Mouse (Mus musculus): ENCODE measurements at regions not wholly inside any gene's neighbourhood (a gene's known extent, or its start where the extent isn't known, plus 50 kb on each side); places are given as distances from the start of the nearest gene placed in this dataset.

DNA sequence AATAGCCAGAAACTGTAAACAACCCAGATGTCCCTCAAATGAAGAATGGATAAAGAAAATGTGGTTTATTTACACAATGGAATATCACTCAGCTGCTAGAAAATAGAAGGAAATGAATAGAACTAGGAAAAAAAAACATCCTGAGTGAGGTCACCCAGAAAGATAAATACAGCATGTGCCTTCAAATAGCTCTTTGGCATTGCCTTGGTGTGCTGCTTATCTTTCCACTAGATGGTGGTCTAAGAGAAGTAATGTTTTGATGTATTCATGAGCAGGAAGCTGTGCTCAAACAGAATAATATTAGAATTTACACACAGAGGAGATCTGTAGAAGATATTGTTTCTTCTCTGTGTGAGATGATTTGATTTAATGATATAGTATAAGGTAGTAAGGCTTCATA, 78.8 kb downstream of the Zfp619 start:
- H3K4me1 ChIP-seq (replicated peaks; ENCODE audit: low read depth, low read length), result no peaks in the 10 kb centered on the region
- TF ChIP-seq CTCF (conservative IDR thresholded peaks at IDR 0.05; ENCODE audit: low read length) (no peak), POU5F1 (IDR thresholded peaks at IDR 0.05; ENCODE audit: borderline replicate concordance, low read length) (no peak), NANOG (IDR thresholded peaks at IDR 0.05; ENCODE audit: borderline replicate concordance, low read length) (no peak)
- H3K36me3 ChIP-seq (ENCODE audit: insufficient read depth, low read length), result no peaks in the 10 kb centered on the region
- no peaks in the 10 kb centered on the region for H3K27me3 ChIP-seq (ENCODE audit: insufficient read depth, low read length)
- no peaks in the 10 kb centered on the region for H3K9me3 ChIP-seq (ENCODE audit: low read length)
- H3K4me3 ChIP-seq (replicated peaks; ENCODE audit: low read length), result no peak overlapping the region

DNA sequence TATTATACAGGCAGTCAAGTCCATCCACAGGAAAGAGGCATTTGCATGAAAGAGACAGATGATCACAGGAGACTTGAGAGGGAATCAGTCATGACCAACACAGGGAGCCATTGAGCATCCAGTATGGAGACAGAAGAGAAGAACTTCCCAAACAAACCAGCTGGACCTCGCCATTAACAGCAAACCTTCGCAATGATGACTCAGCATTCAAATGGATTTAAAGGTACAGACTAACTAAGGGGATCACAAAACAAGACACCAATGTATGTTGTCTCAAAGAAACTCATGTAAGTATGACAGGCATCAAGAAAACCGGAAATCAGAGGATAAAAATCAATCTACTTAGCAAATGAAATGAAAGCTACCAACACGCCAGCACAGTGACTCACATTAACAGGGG, 96.2 kb downstream of the Zfp619 start:
- Histone ChIP-seq H3K9me3 (ENCODE audit: low read length) (no peaks in the 10 kb centered on the region), H3K27me3 (ENCODE audit: insufficient read depth, low read length) (no peaks in the 10 kb centered on the region), H3K4me1 (replicated peaks; ENCODE audit: low read depth, low read length) (peaks cover 12% of the 10 kb centered on the region), H3K4me3 (replicated peaks; ENCODE audit: low read length) (no peak overlapping the region), H3K36me3 (ENCODE audit: insufficient read depth, low read length) (no peaks in the 10 kb centered on the region)
- TF ChIP-seq POU5F1 (IDR thresholded peaks at IDR 0.05; ENCODE audit: borderline replicate concordance, low read length) (no peak), NANOG (IDR thresholded peaks at IDR 0.05; ENCODE audit: borderline replicate concordance, low read length) (no peak), CTCF (conservative IDR thresholded peaks at IDR 0.05; ENCODE audit: low read length) (no peak)

DNA sequence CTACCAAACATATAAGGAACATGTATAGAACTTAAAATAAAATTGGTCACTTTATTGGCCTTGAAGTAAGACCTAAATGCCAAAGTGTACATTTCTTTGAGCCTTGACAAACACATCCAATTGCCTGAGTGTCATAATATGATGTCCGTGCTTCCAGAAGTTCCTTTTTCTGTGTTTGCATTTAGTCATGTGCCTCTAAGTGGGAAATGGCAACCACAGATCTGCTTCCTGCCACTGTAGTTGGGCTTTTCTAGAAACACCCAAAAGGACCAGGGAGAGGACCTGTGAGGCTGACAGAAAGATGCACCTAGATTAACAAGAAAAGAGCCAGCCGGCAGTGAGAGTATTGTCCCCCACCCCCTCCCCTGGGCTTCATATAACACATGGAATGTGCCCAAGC, 97.5 kb downstream of the Zfp619 start:
- no peaks in the 10 kb centered on the region for H3K27me3 ChIP-seq (ENCODE audit: insufficient read depth, low read length)
- TF ChIP-seq CTCF (conservative IDR thresholded peaks at IDR 0.05; ENCODE audit: low read length), result no peak
- TF ChIP-seq NANOG (IDR thresholded peaks at IDR 0.05; ENCODE audit: borderline replicate concordance, low read length), result no peak
- no peak for TF ChIP-seq POU5F1 (IDR thresholded peaks at IDR 0.05; ENCODE audit: borderline replicate concordance, low read length)
- peaks cover 20% of the 10 kb centered on the region for H3K4me1 ChIP-seq (replicated peaks; ENCODE audit: low read depth, low read length)
- H3K9me3 ChIP-seq (ENCODE audit: low read length), result no peaks in the 10 kb centered on the region
- H3K4me3 ChIP-seq (replicated peaks; ENCODE audit: low read length), result no peak overlapping the region
- no peaks in the 10 kb centered on the region for H3K36me3 ChIP-seq (ENCODE audit: insufficient read depth, low read length)

DNA sequence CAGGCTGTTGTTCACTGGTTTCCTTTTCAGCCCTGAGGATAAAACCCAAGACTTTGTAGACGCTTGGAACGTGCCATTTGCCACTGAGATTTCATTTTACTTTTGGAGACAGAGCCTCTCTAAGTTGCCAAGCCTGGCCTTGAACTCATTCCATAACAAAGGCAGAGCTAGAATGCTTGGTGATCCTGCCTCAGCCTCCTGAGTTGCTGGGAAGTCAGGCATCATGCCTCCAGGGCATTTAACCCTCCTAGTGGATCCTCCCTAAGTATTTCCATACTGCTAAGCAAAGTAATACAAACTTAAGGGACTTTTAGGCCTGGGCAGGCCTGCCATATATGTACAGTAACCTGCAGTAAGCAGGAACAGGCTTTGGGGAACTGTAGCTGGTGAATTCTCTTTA, 104.2 kb downstream of the Zfp619 start:
- Histone ChIP-seq H3K9me3 (ENCODE audit: low read length) (no peaks in the 10 kb centered on the region; the same call in 1 of the 2 replicates), H3K4me3 (replicated peaks; ENCODE audit: low read length) (no peak overlapping the region)
- no peak for TF ChIP-seq CTCF (conservative IDR thresholded peaks at IDR 0.05; ENCODE audit: low read length)
- TF ChIP-seq POU5F1 (IDR thresholded peaks at IDR 0.05; ENCODE audit: borderline replicate concordance, low read length), result no peak
- peak; percentile 20; the same call in 1 of the 2 replicates for TF ChIP-seq NANOG (IDR thresholded peaks at IDR 0.05; ENCODE audit: borderline replicate concordance, low read length)

DNA sequence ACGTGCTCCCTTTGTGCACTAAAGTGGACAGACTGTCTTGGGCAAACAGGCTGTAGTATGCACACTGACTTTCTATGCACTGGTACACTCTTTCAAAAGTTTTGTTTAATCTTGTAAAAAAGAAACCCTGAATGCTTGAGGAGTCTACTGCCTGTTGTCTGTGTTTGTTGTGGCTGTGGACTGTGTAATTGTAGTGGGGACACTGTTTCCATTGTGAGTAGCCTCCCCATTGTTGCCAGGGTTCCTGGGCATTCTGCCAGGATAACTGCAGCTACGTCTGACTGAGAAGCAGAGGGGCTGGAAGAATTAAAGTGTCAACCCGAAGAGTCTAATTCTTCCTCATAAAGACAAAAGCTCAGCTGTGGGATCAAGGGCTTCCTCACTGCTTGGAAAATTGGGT, 115.3 kb downstream of the Zfp619 start:
- no peaks in the 10 kb centered on the region for H3K4me1 ChIP-seq (replicated peaks; ENCODE audit: low read depth, low read length)
- H3K4me3 ChIP-seq (replicated peaks; ENCODE audit: low read length), result no peak overlapping the region
- H3K9me3 ChIP-seq (ENCODE audit: low read length), result no peaks in the 10 kb centered on the region
- TF ChIP-seq CTCF (conservative IDR thresholded peaks at IDR 0.05; ENCODE audit: low read length), result no peak
- H3K36me3 ChIP-seq (ENCODE audit: insufficient read depth, low read length), result no peaks in the 10 kb centered on the region
- no peaks in the 10 kb centered on the region for H3K27me3 ChIP-seq (ENCODE audit: insufficient read depth, low read length)

More for the DNA sequence above, 104.2 kb downstream of the Zfp619 start:
- Histone ChIP-seq H3K27me3 (ENCODE audit: insufficient read depth, low read length) (no peaks in the 10 kb centered on the region), H3K4me1 (replicated peaks; ENCODE audit: low read depth, low read length) (peaks cover 21% of the 10 kb centered on the region), H3K36me3 (ENCODE audit: insufficient read depth, low read length) (no peaks in the 10 kb centered on the region)

DNA sequence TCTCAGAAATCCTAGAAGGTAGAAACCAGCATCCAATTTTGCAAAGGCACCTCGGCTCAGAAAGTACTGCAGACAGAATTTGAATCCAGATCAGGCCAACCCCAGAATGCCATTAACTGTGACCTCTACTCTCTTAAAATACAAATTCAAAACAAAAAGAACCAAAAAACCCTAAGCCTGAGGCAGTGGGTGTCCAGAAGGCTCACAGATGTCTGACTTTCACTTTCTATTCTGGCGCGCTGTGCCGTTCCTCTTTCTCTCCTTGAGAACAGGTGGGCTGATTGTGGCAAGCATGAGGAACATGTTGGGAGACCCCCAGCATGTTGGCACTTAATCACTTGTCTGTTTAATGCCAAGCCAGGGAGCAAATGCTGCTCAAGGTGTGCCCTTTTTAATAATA, 124.8 kb downstream of the Zfp619 start:
- TF ChIP-seq CTCF (conservative IDR thresholded peaks at IDR 0.05; ENCODE audit: low read length) (no peak), POU5F1 (IDR thresholded peaks at IDR 0.05; ENCODE audit: borderline replicate concordance, low read length) (no peak), NANOG (IDR thresholded peaks at IDR 0.05; ENCODE audit: borderline replicate concordance, low read length) (no peak)
- no peaks in the 10 kb centered on the region for H3K27me3 ChIP-seq (ENCODE audit: insufficient read depth, low read length)
- H3K4me1 ChIP-seq (replicated peaks; ENCODE audit: low read depth, low read length), result no peaks in the 10 kb centered on the region
- no peak overlapping the region for H3K4me3 ChIP-seq (replicated peaks; ENCODE audit: low read length)
- H3K9me3 ChIP-seq (ENCODE audit: low read length), result no peaks in the 10 kb centered on the region
- H3K36me3 ChIP-seq (ENCODE audit: insufficient read depth, low read length), result no peaks in the 10 kb centered on the region

DNA sequence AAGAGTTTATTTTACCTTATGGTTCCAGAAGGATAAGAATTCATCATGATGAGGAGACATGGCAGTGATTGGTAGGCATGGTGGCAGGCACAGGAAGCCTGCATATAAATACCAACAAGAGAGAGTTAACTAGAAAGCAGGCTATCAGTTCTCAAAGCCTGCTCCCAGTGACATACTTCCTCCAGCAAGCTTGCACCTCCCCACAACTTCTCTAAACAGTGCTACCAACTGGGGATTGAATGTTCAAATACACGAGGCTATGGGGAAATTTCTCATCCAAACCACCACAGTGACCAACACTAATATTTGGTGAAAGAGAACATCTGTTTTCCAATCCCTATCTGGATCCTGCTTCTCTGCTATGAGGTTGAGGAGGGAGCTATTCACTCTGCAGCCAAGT, 125.8 kb downstream of the Zfp619 start:
- Histone ChIP-seq H3K4me1 (replicated peaks; ENCODE audit: low read depth, low read length) (no peaks in the 10 kb centered on the region), H3K4me3 (replicated peaks; ENCODE audit: low read length) (no peak overlapping the region), H3K36me3 (ENCODE audit: insufficient read depth, low read length) (no peaks in the 10 kb centered on the region), H3K9me3 (ENCODE audit: low read length) (no peaks in the 10 kb centered on the region), H3K27me3 (ENCODE audit: insufficient read depth, low read length) (no peaks in the 10 kb centered on the region)
- no peak for TF ChIP-seq CTCF (conservative IDR thresholded peaks at IDR 0.05; ENCODE audit: low read length)
- no peak for TF ChIP-seq POU5F1 (IDR thresholded peaks at IDR 0.05; ENCODE audit: borderline replicate concordance, low read length)
- no peak for TF ChIP-seq NANOG (IDR thresholded peaks at IDR 0.05; ENCODE audit: borderline replicate concordance, low read length)

DNA sequence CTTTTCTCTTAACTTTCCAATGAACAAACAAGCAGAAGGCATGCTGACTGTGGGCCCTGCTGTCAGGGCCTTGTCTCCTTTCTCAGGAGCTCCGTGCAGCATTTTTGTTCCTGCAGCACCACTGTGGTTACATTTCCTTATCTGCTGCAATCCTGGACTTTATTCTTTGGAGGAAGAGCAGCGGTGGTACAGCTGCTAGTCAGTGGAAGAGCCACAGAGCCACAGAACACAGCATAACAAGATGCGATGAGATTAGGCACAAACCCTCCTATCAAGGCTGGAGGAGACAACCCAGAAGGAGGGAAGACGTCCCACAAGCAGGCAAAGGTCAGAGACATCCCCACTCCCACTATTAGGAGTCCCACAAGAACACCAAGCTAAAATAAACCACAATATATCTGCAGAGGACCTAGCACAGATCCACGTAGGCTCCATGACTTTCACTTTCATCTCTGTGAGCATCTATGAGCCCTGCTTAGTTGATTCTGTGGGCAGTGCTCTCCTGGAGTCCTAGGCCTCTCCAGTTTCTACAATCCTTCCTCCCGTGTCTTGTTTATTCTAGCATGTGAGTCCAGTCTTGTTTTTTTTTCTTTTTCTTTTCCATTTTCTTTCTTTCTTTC, 133.0 kb downstream of the Zfp619 start:
- H3K4me3 ChIP-seq (replicated peaks; ENCODE audit: low read length), result no peak overlapping the region
- H3K4me1 ChIP-seq (replicated peaks; ENCODE audit: low read depth, low read length), result no peaks in the 10 kb centered on the region
- no peaks in the 10 kb centered on the region for H3K27me3 ChIP-seq (ENCODE audit: insufficient read depth, low read length)
- no peak for TF ChIP-seq NANOG (IDR thresholded peaks at IDR 0.05; ENCODE audit: borderline replicate concordance, low read length)
- TF ChIP-seq CTCF (conservative IDR thresholded peaks at IDR 0.05; ENCODE audit: low read length), result no peak
- no peak for TF ChIP-seq POU5F1 (IDR thresholded peaks at IDR 0.05; ENCODE audit: borderline replicate concordance, low read length)
- no peaks in the 10 kb centered on the region for H3K36me3 ChIP-seq (ENCODE audit: insufficient read depth, low read length)
- H3K9me3 ChIP-seq (ENCODE audit: low read length), result peaks cover 17% of the 10 kb centered on the region

All from E14TG2a.4 (cell line).